Mouse (Mus musculus): ENCODE results near the gene Cacna1i.
A peak's percentile ranks its signal among the peaks of the same experiment; 100 is the strongest.

Gene Cacna1i

DNA sequence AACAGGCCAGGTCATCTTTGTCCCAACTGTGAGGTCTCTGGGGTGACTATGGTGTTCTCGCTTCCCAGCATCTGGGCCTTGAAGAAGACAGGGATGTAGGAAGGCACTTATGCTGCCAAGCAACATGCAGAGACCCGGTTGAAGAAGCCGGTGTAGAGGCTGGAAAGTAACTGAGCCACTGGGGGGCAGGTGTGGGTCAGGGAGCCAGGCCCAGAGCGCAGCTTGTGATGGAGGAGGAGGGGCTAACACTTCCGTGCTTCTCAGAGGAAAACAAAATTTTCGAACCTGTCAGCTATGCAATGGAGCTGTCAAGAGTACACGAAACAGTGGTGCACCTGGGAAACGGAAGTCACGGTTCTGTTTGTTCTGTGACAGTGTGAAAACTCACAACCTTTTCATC lies 9.9 kb upstream of the Cacna1i start:
- DNase-seq (ENCODE audit: low read depth), result peak; percentile 50

DNA sequence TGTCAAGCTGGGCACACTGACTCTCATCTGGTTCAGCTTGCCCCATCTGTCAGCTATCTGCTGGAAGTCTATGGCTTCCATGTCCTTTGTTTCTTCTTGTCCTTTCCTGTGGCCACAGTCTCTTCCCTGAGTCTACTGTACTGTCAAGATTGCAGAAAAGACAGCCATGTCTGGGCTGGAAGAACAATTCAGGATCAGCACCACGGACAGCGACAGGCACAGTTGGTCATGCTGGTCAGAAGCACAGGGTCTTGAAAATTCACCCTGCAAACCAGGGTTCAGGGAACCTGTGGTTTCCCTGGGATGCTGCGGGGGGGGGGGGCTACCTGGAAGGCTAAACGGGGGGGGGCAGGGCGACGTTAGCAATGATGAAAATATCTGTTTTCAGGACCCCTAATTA lies 9.4 kb upstream of the Cacna1i start:
- peak; percentile 74 for DNase-seq (ENCODE audit: low read depth)

DNA sequence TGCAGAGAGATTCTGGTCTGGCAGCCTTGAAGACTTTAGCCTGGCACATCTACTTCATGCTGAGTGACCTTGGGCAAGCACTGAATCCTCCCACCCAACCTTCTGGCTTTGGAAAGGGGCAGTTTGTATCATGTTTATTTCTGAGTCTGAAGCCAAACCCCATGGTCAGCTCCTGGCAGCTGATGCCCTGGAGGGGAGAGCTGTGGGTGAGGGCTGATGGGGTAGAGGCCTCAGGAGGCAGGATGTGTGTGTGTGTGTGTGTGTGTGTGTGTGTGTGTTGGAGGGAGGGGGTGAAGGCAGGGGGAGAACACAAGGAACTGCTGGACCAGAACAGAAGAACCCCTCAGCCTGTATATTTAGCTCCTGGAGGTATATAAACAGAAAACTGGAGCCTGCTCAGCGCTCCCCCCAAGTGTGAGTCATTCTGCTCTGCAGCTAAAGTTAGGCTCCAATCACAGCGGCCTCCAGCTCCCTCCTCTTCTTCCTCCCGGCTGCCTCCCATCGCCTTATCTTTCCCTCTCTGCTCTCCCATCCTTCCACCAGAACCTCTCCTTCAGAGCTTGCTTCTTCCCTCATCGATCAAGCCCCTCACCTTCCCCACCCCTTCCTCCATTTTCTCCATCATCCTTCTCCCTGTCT lies 8.8 kb upstream of the Cacna1i start:
- DNase-seq (ENCODE audit: low read depth), result no peak

DNA sequence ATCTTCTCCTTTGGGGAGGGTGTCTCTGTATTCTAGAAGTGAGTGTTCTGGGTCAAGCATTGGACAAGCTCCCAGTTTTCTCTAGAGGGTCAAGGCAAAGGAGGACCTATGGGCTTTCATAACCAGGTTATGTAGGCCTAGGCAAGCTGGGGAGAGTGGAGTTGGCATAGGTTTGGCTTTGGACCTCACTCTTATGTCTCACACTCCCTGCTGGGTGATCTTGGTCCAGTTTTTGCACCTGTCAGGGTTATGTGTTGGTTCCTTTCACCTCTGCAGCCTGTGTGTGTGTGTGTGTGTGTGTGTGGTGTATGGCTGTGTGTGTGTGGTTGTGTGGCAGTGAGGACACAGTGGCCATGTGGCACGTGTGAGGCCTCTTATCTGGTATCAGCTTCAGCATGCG lies 8.0 kb upstream of the Cacna1i start:
- DNase-seq (ENCODE audit: low read depth), result no peak

DNA sequence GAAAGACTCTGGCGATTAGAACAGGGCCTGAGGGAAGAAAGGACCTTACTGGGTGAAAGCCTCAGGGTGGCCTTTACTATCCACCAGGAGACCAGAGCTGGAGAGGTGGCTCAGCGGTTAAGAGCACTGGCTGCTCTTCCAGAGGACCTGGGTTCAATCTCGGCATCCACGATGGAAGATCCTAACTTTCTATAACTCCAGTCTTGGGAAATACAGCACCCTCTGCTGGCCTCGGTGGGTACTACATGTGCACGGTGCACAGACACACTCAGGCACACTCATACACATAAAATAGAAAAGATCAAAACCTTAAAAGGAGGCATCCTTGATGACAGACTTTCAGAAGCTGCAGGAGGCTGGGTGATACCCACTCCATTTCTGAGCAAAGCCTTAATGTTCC lies 6.4 kb upstream of the Cacna1i start:
- DNase-seq (ENCODE audit: low read depth), result peak; percentile 78

DNA sequence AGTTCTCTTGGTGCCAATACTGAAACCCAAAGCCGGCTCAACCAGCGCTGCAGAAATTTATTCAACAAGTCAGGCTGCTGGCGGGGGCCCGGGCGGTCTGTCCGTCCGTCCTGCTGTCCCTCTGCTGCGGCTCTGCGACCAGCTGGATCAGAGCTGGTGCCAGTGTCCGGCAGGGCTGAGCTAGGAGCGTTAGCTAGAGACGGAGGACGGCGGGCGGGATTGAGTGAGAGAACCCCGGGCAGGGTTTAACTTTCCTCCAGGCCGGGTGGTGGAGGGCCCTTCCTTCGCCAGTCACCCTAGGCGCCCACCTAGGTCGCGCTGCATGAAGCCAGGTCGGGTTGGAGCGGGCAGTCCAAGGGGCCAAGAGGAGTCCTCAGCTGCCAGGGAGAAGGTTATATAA lies 998 bp downstream of the Cacna1i start:
- no peak for DNase-seq (ENCODE audit: low read depth)

DNA sequence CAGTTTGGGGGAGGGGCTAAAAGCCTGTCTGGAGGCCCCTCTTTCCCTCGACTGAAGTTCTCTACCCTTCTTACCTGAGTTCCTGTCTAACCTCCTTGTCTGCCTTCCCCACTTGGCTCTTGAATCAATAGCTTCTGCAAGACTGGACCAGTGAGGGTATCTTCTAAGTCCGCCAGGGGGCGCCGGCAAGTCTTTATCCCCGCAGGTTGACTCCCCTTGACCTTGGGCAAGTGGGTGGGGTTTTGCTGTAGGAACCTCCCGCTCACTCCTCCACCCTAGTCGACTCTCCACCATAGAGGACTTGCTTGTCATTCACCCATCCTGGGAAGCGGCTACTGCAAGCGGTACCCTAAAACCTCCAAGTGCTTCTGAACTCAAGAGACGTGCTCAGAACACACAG lies 2.4 kb downstream of the Cacna1i start:
- DNase-seq (ENCODE audit: low read depth), result peak; percentile 91

DNA sequence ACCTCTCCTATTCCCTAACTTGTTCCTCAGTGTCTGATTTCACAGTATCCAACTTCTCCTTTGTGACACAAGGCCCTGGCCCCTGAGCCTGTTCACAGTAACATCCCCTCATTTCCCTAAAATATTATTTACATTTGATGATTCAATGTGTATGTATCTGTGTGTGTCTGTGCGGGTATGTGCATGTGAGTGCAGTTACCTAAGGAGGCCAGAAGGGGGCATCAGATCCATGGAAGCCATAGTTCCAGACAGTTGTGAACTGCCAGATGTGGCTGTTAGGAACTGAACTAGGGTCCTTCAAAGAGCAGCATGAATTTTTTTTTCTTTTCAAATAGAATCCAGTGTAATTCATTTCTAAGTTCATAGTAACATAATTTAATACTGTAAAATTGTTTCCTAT lies 10.1 kb downstream of the Cacna1i start:
- DNase-seq (ENCODE audit: low read depth), result peak; percentile 43

DNA sequence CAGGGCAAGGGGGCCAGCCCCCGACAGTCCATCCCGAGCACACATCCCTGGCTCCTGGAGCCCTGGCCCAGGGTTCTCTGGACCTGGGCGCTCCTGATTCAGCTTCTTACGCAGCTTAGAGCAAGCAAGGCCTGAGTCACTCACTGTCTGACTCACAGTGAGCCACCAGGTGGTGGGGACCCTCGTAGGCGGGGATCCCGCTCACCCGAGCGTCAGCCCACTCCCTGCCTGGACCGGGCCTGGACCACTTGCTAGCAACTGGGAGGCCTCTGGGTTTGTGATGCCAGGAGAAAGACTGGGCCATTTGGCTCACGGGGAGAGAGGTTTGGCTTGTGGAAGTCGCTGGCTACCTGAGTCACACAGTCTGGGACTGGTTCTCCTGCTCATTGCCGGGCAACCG lies 16.7 kb downstream of the Cacna1i start:
- no peak for DNase-seq (ENCODE audit: low read depth)

DNA sequence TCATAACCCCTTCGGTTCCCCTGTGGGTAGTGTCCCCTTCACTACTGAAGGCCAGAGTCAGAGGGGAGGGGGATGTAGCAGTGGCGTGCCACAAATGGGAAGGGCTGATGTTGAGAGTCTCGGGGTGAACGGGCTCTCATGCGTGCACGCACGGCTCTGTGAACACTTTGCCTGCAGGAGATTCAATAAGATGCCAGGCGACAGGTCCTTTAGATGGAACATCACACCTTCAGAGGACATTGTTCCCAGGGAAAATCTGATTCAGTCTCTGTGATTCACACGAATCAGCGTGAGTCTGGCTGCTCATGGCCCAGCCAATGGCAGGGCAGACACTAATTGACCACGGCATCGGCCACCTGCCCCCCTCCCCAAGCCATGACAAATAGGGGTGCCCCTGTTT lies 17.1 kb downstream of the Cacna1i start:
- no peak for DNase-seq (ENCODE audit: low read depth)

DNA sequence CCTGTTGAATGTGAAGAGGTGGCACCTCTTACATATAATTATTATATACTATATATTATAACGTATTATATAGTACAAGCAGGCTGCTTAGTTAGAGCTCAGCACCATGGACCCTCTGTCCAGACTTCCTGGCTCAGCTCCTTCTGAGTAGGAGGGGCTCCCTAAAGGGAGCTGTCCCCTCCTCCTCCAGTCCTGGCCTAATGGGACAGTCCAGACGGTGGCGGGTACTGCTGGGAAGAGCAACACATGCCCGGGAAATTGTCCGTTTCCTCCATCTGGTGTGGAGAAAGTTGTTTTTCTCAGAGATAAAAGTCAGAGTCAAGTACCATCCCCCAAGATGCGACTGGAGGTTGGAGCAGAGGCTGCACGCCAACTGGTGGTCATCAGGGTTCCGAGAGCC lies 19.1 kb downstream of the Cacna1i start:
- no peak for DNase-seq (ENCODE audit: low read depth)

DNA sequence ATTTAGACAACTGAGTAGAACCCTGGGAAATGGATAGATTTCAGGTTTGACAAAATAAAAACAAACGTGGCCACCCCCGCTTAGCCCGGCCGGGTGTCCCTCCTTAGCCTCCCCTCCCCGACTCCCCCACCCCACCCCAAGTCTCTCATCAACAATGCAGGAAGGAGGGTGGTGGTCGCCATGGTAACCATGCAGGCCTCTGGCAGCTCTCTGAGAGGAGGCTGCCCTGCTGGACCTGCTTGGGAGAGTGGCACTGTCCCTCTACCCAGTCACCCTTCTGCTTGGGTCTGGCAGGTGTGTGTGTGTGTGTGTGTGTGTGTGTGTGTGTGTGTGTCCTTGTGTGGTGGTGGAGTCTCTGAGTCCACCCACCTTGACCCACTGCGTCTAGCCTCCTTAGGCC lies 27.7 kb downstream of the Cacna1i start:
- no peak for DNase-seq (ENCODE audit: low read depth)

DNA sequence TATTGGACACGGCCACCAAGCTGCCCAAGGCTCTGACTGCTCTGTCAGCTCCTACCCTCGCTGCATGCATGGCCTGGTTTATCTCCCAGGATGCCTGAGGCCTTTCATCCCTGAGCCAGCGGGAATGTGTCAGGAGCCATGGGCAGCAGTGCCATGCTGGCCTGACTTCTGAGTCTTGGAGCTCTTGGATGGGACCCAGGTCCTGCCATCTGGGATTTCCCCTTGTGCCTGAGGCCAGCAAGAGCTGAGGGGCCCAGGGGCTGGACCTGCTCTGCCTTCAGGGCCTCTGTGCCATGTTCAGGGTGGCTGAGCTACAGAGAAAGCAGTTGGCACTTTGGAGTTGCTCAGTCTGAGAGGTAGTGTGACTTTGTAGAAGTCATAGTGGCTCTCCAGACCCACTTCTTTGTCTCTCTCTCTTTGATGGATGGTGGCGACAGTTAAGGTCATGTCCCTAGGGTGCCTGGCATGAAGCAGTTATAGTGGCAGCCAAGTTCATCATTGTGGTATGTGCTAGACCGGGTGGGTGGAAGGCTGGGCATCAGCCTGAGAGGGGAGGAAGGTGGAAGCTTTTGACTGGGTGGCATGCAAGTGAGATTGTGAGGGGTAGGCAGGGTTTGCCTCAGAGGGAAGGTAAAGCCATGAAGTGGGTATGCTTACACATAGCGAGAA lies 30.1 kb downstream of the Cacna1i start:
- no peak for DNase-seq (ENCODE audit: low read depth)

DNA sequence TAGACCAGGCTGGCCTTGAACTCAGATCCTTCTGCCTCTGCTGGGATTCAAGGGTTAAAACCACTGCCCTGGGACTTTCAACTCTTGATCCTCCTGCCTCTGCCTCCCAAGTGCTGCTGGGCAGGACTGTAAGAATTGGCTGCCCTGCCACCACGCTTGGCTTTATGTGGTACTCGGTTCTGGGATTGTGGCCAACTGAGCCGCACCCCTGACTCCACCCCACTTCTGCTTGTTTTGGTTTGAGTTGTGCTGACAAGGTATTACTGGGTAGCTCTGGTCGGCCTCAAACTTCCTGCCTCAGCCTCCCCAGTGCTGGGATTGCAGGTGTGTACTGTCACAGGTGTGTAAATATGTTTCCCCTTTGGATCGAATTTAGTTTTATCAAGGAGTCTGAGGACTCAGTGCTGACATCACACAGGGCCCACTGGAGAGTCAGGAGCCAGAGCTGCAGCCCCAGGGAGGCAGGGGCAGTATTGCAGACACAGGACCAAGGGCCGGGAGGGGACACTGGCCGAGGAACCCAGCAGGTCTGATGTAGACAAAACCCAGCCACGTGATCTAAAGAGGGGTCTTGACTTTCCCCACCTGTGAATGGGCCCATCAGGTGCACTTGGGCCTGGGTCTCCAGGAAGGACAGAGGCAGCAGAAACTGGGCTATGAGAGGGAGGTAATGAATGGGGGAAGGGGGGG lies 30.9 kb downstream of the Cacna1i start:
- DNase-seq (ENCODE audit: low read depth), result peak; percentile 74

DNA sequence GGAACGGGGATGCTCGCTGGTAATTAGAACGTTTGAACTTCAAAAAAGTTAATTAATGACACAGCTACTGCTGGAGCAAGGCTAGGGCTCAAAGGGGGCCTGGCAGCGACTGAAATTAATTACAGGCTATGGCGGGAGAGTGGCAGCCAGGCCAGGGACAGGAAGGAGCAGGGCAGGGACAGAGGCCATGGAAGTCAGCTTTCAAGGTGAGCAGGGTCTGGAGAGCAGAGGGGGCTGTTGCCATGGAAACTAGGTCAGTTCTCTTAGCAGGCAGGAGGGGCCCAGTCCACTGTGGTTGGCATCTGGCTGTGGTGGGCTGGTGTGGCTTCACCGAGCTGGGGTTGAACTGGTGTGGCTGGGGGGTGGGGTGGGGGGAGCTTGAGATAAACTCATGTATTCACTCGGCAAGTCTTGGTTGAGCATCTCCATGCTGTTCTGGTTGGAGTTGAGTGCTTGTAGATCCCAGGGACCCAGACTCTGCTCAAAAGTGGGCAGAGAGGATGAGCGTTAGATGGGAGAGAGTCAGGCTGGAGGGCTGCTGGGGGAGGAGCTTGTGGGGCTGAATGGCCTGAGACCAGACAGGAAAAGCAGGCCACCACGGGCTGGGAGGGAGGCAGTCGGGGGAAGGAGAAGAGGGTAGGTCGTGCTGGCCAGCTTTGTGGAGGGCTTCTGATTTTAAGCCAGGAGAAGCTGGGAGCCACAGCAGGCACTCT lies 31.7 kb downstream of the Cacna1i start:
- DNase-seq (ENCODE audit: low read depth), result peak; percentile 52

DNA sequence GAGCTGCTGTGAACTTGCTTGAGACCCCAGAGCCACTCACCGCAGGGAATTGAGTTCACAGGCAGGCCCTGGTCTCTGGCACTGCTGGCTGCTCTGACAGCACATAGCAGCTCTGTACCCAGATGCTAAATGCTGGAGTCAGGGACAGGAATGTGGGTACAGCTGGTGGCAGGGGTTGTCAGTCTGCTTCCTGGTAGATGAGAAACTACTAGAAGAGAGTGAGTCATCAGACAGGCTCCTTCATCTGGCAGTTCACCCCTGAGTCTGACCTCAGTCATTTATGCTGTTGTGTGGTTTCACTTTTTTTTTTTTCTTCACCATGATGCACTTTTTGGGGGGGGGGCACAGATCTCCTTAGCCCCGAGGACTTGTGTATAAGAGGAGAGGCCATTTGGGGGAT lies 32.3 kb downstream of the Cacna1i start:
- peak; percentile 67 for DNase-seq (ENCODE audit: low read depth)

DNA sequence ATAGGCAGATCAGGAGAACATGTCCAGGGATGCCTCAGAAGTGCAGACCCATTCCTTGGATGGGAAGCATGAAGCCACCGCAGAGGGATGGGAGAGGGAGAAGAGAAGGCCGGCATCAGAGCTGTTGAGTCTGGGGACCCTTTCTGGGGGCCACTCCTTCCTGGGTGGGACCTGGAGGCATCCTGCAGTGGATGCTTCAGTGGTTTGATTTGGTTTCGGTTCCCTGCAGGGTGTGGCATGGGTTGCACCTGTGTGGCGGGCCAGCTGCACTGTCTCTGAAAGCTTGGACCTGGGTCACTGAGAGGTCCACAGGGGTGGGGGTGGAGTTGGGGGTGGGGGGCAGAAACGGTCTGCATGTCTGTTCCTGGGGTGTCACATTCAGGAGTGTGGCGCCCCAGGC lies 32.9 kb downstream of the Cacna1i start:
- peak; percentile 63 for DNase-seq (ENCODE audit: low read depth)

DNA sequence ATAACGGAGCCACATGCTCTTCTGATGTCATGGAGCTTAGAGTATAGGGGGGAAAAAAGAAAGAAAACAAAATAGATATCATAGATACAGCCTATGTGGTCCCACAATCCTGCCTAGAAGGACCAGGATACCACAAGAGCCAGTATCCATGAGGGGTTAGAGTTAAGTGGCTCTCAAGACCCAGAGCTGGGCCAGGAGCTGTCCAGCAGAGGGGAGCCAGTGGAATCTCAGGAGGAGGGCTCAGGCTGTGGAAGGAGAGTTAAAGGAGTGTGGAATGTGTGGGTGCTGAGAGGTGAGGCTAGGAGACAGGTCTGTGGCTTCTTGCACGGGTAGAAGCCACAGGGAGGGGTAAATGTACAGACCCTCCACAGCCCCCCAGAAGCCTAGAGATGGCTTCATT lies 38.2 kb downstream of the Cacna1i start:
- DNase-seq (ENCODE audit: low read depth), result no peak

DNA sequence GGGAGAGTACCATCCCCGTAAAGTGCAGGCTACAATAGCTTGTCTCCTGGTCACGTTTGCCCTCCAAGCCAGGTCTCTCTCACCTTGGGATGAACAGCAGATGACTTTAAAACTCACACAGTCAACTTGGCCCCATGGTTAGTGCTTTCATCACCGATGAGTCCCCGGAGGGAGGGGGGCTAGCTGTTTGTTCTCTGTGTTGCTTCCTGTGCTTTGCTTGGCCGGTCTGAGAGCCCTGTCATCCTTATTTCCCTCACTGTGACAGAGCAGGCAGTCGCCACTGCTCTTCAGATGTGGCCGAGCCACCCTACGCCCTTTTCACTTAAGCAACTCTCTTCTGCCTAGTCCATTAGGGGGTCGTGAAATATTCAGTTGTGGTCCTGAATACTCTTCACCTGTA lies 38.7 kb downstream of the Cacna1i start:
- no peak for DNase-seq (ENCODE audit: low read depth)

DNA sequence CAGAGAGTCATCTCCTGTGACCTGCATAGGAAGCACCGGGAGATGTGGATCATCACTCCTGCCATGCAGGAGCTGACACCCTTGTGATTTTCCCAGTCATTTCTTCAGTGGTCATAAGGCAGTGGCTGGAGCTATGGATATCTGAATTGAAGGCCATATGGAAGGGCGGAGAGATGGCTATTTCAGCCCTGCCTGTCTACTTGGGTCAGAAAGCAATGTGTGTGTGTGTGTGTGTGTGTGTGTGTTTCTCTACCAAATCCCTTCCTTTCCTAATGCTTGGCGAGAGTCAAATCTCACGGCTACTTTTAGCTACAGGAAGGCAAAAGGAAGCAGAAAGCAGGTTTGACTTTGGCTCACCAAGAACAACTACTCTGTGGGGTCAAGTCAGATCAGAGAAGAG lies 39.9 kb downstream of the Cacna1i start:
- DNase-seq (ENCODE audit: low read depth), result no peak

DNA sequence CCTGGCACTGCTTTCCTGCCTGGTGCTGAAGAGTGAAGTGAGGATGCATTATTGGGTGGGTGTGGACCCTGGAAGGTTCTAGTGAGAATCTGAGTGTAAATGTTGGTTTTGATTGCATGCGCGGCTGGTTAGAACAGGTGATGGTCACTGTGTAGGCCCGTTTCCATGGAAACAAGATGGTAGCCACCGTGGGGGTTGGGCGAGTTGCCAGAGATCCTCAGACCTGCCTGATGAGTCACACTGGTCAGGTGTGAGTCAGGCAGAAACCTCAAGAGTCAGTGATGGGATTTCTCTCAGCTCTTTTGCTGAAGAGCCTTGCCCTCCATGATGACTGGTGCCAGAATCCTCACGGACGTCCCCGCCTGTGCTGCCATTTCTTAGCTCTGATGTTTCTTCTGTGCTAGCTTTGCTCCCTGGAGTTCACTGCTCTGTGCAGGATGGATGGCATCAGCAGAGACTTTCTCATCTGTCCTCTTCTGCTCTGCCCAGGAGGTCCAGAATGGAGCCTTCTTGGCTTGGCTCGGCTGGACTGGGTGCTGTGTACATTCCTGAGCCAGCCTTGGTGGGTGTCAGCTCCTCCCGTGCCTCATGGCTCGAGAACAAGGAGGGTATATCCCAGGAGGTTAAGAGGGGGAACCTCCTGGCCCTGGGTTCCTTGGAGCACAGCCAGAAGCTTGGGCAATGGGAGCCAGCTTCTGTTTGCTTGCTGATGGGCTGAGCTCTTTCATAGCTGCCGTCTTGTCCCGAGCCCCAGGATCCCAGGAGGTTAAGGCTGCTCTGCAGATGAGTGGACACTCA lies 40.9 kb downstream of the Cacna1i start:
- DNase-seq (ENCODE audit: low read depth), result peak; percentile 43

DNA sequence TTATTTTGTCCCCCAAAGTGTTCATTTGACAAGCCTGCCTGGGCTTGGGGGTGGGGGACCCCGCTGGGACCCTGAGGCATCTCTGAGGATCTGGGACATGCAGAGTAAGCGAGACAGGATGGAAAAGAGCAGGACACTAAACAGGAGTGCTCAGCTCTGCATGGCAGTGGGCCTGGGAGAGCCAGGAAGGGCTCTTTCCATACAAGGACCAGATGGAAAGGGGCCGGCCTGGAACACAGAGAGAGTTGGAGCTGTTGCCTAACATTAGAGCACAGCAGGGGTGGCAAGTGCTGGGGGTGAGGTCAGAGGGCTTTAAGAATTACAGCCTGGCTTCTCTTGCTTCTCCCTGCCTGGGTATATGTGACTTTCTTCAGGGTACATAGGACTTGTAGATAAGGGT lies 43.2 kb downstream of the Cacna1i start:
- no peak for DNase-seq (ENCODE audit: low read depth)
